Mouse (Mus musculus): Measurements from ENCODE around the gene Nlrc5. TPM values are rescaled to one million over a fixed set of nuclear protein-coding genes. Genes with fewer than 3 reads are reported as not detected.
"Not testable (repeated sequence)": the region's sequence is repeated elsewhere in the genome, so short reads cannot be mapped to it uniquely, and the experiment has no call there.

The Nlrc5 gene
- total RNA-seq, 2 experiments from 2014 or later, result 0.65 to 1.8 TPM

DNA sequence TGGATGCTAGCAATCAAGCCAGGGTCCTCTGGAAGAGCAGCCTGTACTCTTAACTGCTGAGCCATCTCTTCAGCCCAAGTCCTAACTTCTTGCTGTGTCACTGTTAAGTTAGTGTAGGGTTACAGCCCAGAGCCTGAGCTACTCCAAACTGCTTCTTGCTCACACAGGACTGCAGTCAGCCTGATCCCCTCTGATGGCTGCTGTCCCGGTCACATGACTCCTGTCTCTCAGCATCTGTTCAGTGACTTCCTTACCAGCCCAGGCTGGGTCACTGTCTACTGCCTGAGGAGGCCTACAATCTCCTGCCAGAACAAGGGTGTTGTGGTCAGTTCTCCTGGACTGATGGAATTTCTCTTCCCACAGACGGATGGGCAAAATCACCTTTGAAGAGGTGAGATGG lies 18.9 kb upstream of the Nlrc5 start:
- no peak for DNase-seq (ENCODE audit: low spot score in 2 of 2)

GRCm38 (mm10) chr8:94418017-94418416 lies 16.1 kb upstream of the Nlrc5 start:
- DNase-seq (ENCODE audit: low spot score in 2 of 2), result no peak

DNA sequence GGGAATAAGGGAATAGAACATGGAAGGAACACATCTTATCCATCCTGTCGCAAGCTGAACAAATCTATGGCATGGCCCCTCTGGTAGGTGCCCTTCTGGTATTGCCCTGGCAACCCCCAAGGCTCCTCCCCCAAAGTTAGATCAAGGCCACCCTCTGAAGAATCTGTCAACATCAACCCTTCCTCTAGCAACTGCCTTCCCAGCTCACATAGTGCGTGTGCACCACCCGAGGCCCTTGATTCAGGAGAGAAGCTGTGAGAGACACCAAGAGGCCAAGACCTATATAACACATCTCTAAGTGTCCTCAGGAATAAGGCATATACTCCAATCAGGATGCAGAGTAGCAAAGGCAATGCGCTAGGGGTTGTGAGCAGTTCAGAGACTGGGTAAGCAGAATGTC lies 11.9 kb upstream of the Nlrc5 start:
- no peak for DNase-seq (ENCODE audit: low spot score in 2 of 2)

DNA sequence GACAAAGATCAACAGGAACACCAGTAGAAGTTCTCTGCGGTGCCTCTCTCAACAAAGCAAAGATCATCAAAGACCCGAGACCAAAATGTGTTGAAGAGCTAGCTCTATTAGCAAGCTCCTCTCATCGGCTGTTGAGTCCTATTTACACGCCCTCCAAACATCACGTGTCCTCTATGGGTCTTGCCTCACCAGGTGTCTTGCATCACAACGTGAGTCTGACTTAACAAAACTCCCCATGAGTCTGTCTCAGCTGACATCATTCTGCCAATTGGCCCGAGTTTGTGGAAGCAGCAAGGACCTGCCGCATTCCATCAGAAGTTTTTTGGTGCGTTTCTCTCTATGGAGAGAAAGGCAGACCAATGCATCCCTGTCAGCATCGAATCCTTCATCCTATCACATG lies 6.2 kb upstream of the Nlrc5 start:
- no peak for DNase-seq (ENCODE audit: low spot score in 2 of 2)

GRCm38 (mm10) chr8:94428420-94428819 lies 5.7 kb upstream of the Nlrc5 start:
- DNase-seq (ENCODE audit: low spot score in 2 of 2), result no peak

DNA sequence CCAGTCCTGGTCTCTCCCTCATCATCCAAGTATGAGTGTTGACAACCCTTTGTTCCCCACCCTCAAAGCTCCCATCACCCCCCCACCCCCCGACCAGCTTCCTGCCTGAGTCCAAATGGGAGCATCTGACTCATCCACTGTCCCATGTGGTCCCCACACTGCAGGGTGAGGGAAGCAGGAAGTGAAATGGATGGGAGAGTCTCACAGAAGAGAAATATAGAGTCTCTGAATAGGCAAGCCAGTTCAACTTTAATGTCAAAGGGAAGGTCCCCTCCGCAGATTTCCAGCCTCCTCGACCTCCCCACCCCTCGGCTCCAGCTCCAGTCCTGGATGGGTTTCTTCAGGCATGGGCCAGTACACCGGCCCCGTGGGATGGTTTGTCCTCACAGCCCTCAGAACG lies 4.8 kb upstream of the Nlrc5 start:
- DNase-seq (ENCODE audit: low spot score in 2 of 2), result no peak

- no peak for DNase-seq (ENCODE audit: low spot score in 2 of 2)
Observed at GRCm38 (mm10) chr8:94432212-94432611, 1.9 kb upstream of the Nlrc5 start.

DNA sequence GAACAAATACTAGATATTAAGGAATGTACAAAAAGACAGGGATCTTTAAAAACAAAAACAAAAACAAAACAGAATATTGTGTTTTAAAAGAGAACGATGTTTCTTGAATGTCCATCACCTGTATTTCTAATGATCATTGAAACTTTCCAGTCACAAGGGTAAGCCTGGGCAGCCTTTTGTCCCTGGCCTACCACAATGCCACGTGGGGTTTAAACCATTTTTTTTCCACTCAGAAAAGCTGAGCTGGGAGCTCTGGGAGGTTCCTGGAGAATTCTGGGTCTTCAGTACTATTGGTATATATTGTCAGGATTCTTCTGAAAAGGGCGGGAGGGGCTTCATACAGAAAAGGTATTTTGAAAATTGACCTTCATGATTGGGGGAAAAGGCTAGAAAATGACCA lies 802 bp downstream of the Nlrc5 start:
- DNase-seq (ENCODE audit: low spot score in 2 of 2), result no peak

GRCm38 (mm10) chr8:94435397-94436111 lies 1.4 kb downstream of the Nlrc5 start:
- no peak for DNase-seq (ENCODE audit: low spot score in 2 of 2)

- DNase-seq (ENCODE audit: low spot score in 2 of 2), result no peak
Observed at GRCm38 (mm10) chr8:94436112-94436572, 2.0 kb downstream of the Nlrc5 start.

GRCm38 (mm10) chr8:94436900-94437299 lies 2.7 kb downstream of the Nlrc5 start:
- no peak for DNase-seq (ENCODE audit: low spot score in 2 of 2)

GRCm38 (mm10) chr8:94438659-94439058 lies 4.5 kb downstream of the Nlrc5 start:
- no peak for DNase-seq (ENCODE audit: low spot score in 2 of 2)

DNA sequence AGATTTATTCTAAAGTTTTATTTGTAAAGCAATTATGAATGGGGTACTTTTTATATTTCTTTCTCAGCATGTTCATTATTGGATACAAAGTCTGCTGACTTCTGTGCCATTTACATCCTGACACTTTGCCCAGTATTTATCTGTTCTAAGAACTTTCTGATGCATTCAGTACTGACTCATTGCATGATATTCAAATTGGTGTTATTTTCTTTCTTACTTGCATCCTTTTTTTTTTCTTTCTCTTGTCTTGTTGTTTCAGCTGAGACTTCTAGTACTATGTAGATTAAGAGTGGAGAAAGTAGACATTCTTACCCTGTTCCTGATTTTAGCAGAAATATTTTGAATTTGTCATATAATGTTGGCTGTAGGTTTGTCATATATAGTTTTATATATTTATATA lies 5.5 kb downstream of the Nlrc5 start:
- no peak for DNase-seq (ENCODE audit: low spot score in 2 of 2)

DNA sequence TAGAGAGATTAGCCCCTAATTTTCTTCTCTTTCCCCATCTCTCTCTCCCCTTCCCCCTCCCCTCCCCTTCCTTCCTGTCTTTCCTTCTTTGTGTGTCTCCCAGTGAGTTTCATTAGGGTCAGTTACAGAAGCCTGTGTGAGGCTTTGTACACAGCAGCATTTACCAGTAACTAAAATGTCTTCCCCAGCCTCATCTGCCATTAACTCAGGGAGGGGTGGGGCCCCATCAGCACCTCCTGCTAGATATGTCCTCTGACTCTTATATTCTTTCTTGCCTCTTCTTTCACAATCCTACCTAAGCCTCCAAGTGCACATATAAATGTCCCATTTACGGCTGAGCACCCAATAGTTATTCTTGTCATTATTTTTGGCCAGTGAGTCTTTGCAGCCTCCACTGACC lies 6.2 kb downstream of the Nlrc5 start:
- DNase-seq (ENCODE audit: low spot score in 2 of 2), result no peak

DNA sequence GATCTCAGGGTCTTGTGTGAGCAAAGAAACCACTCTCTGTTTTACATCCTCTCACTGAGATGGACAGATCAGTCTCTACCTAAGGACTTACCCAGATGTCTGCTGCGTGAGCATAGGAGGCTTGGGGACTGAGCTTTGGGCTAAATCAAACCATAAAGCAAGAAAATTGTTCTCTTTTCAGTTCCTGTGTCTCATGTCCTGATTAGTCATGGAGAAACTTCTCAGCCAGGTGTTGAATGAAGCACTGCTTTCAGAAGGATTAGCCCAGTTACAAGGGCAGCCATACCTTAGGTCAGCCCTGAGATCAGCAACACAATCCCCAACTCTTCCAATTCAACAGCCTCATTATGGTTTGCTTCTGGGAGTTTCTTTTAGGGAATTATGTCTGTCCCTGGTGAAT lies 7.5 kb downstream of the Nlrc5 start:
- no peak for DNase-seq (ENCODE audit: low spot score in 2 of 2)

DNA sequence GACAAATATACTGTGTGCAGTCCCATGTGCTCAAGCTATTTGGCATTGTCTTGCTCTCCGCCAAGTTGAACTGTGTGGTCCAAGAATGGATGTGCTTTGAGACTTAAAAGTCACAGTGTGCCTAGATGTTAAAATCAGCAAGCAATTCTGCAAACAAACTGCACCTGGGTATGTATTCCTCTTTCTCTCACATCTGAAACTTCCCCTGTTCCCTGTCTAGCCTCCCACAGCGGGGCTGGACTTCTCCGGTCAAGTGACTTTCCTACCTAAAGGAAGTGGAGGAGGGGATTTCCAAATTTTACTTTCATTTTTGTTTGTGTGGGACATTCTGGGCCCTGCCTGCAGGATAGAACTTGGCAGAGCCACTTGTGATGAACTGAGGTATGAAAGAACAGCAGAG lies 9.0 kb downstream of the Nlrc5 start:
- DNase-seq (ENCODE audit: low spot score in 2 of 2), result no peak

DNA sequence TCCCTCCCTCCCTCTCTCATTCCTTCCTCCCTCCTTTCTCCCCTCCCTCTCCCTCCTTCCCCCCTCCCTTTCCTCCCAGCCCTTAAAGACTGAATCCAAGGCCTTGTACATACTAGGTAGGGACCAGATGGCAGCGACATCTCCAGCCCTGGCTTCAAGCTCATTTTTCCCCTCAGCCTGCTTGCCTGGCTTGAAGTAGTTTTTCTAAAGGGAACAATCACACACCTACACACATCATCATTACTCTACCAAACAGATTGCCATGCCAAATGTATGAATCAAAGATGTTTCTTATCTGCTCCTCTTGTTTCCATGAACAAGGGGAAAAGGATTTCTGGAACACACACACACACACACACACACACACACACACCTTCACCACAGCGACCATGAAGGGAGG lies 10.3 kb downstream of the Nlrc5 start:
- no peak for DNase-seq (ENCODE audit: low spot score in 2 of 2)

DNA sequence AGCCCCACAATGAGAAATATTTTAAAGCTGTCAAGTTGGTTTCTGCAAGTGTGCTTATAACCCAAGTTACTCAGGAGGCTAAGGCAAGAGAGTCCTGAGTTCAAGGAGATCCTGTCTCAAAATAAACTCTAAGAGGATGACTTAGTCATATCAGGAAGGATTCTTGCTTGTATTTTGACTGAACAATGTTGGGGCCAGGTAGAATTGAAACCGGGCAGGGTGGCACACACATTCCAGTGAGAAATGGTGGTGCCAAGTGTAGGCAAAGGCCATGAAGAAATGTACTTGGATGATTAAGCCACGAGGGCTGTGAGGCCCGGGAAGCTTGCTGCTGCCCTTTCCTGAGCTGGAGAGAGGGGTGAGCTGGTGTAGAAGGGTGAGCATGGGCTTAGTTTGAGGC lies 13.0 kb downstream of the Nlrc5 start:
- DNase-seq (ENCODE audit: low spot score in 2 of 2), result no peak

DNA sequence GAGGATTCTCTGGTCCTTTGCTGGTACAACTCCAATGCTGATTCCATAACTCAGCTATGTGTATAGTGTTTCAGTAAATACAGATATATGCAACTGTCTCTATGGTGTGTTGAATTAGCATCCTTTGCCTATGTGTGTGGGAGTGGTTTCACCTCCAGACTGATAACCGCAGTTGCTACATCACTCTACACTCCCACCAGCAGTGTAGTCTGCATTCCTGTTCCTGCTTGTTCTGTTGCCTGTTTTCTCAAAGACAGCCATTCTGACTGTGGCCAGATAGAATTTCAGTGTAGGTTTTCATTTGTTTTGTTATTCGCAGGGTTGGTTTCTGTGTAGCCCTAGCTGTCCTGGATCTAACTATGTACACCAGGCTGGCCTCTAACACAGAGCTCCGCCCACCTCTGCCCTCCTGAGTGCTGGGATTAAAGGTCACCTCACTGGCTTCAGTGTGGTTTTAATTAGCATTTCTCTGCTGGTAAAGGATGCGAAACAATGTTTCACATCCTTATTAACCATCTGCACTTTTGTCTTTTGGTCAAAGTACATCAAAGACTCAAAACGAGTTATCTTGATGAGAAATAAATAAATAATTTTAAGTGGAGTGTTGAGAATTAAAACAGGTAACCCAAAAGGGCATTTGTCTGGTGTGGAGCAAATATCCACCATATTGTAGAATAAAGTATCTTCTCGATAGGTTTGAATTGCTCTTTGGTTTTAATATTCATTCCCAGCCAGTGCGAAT lies 13.6 kb downstream of the Nlrc5 start:
- DNase-seq (ENCODE audit: low spot score in 2 of 2), result no peak

DNA sequence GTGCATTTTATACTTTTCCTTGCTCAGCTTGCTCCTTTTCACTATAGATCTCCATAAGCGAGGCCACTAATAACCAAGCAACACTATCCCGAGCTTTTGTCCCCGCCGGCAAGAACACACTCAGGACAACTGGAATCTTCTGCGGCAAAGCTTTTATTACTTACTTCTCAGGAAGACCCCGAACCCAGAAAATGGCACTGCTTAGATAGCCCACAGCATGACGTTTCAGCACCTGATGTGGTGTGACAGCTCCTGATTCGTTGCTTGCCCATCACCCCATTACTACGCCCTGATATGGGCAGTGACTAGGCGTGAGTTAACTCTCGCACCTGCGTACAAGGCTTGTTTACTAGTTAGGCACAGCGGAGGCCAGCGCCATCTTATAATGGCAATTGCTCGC lies 18.8 kb downstream of the Nlrc5 start:
- not testable (repeated sequence) for DNase-seq (ENCODE audit: low spot score in 2 of 2)

- no peak for DNase-seq (ENCODE audit: low spot score in 2 of 2)
Observed at GRCm38 (mm10) chr8:94453868-94454488, 19.8 kb downstream of the Nlrc5 start.

GRCm38 (mm10) chr8:94454905-94455304 lies 20.7 kb downstream of the Nlrc5 start:
- no peak for DNase-seq (ENCODE audit: low spot score in 2 of 2)
